Mouse (Mus musculus) erythroblast, embryonic 14.5 days (primary cell): ENCODE results near the gene Lbr.

Experiments used
- GATA1 ChIP-seq: IDR thresholded peaks from 2 replicates; pipeline ENCODE4 v1.6.1; 2012; ENCODE audit warnings: low read length, inconsistent platforms, mixed read lengths
- TAL1 ChIP-seq: IDR thresholded peaks from 3 replicates; pipeline ENCODE4 v1.6.1; 2012; ENCODE audit warnings: low read length, inconsistent platforms, mixed read lengths

DNA sequence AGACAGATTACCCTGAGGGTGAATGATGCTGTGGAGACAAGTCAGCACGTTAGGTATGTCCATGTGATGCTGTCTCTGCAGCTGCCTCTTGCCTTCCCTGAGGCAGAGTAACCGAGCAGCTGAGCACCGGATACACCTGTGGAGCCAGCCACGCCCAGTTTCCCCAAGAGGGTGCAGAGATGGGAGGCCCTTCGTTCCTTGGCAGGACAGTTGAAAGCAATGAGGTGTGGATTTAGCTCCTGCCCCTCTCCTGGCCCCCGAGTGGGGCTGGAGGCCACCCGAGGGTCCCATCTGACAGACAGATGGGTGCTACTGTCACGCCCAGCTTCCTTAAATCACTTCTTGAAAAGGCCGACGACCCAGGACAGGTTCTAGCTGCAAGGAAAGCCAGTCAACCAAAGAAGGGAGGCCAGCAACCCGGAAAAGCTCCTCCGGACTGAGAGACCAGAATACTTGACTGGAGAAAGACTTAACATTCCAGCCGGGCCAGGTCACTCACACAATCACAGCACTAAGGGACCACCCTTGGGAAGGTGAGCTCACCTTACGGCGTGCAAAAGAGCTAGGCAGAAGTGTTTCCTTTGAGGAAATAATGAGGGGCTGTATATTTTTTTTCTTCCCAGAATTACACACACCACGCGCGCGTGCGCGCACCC, 10.4 kb upstream of the Lbr start:
- TF ChIP-seq GATA1: no peak
- no peak for TF ChIP-seq TAL1
